ENCODE assay signal across 9 mouse cellular contexts in the genomic region with DNA sequence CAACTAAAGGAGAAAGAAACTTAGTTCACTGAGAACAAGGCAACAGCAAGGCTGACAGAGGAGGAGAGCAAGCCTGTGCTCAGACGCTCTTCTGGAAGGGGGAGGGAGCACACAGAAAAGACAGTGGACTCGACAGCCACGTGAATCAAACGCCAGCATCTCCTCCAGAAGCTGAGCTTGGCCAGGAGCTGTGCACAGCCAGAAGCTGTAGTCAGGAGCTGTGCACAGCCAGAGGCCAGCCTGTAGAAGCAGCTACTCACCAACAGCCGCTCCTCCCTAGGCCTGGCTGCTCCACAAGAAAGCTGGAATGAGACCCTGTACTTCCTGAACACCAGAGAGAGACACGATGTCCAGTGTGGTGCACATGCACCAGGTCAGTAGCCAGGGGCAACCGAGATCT. TPM values are rescaled to one million over a fixed set of nuclear protein-coding genes. Genes with fewer than 3 reads are reported as not detected.
A peak's percentile ranks its signal among the peaks of the same experiment; 100 is the strongest.
DNase-seq lines count a peak whose midpoint lies in the region; ATAC-seq and TF ChIP-seq lines count a peak whose summit lies in the region.
"Had no signal": no experiment of that assay in that cellular context is flagged by ENCODE, and none has a peak within 500 bp of the region (broad histone marks: within the 10 kb centered on the region; RNA-seq: fewer than 3 reads in every experiment).

No protein-coding gene starts in this region.

- 37% methylated on average over 7 of the region's 7 CpGs for WGBS in hindbrain, embryonic 13.5 days
- WGBS in hindbrain, embryonic 14.5 days: 41% methylated on average over 7 of the region's 7 CpGs
- WGBS in spleen, adult 2 months: 50% methylated on average over 7 of the region's 7 CpGs
- 25% methylated on average over 7 of the region's 7 CpGs for WGBS in intestine, embryonic 14.5 days
- 42% methylated on average over 7 of the region's 7 CpGs for WGBS in stomach, postnatal 0 days

- H3K4me3 ChIP-seq in hindbrain, embryonic 13.5 days: no peak overlapping the region
- no peak overlapping the region for H3K4me3 ChIP-seq in hindbrain, embryonic 14.5 days (replicated peaks; ENCODE audit: low read length)
- H3K4me3 ChIP-seq in spleen, adult 2 months (ENCODE audit: extremely low read depth, insufficient read depth, insufficient read length): no peak overlapping the region
- no peak overlapping the region for H3K4me3 ChIP-seq in intestine, embryonic 14.5 days (ENCODE audit: low read depth, low read length)
- no peak overlapping the region for H3K4me3 ChIP-seq in stomach, postnatal 0 days (ENCODE audit: low read depth, low read length)
- H3K4me3 ChIP-seq: embryonic facial prominence, embryonic 13.5 days had no signal

- TF ChIP-seq EP300 in stomach, postnatal 0 days (optimal IDR thresholded peaks at IDR 0.05): no peak

- no peak overlapping the region for H3K9ac ChIP-seq in hindbrain, embryonic 13.5 days
- no peak overlapping the region for H3K9ac ChIP-seq in hindbrain, embryonic 14.5 days
- H3K9ac ChIP-seq in intestine, embryonic 14.5 days (ENCODE audit: low read length): no peak overlapping the region
- H3K9ac ChIP-seq in stomach, postnatal 0 days (ENCODE audit: low read length): no peak overlapping the region
- H3K9ac ChIP-seq: embryonic facial prominence, embryonic 13.5 days had no signal

- H3K27ac ChIP-seq in hindbrain, embryonic 13.5 days: peak overlapping the region; percentile 58
- H3K27ac ChIP-seq in hindbrain, embryonic 14.5 days: no peak overlapping the region
- H3K27ac ChIP-seq in spleen, adult 2 months (ENCODE audit: insufficient read depth, low read length): peak overlapping the region; percentile 71
- peak overlapping the region; percentile 9; the same call in 1 of the 2 replicates for H3K27ac ChIP-seq in intestine, embryonic 14.5 days (ENCODE audit: low read depth)
- peak overlapping the region; percentile 61 for H3K27ac ChIP-seq in stomach, postnatal 0 days (replicated peaks)
- H3K27ac ChIP-seq: embryonic facial prominence, embryonic 13.5 days had no signal

- no peak for ATAC-seq in hindbrain, embryonic 13.5 days (ENCODE audit: low FRiP score)
- no peak for ATAC-seq in hindbrain, embryonic 14.5 days (ENCODE audit: low FRiP score)
- ATAC-seq in intestine, embryonic 14.5 days (replicated peaks; ENCODE audit: low FRiP score, low TSS enrichment, low read depth): no peak
- peak; percentile 28 for ATAC-seq in stomach, postnatal 0 days (ENCODE audit: low FRiP score, low TSS enrichment)

- no peak for DNase-seq in hindbrain, embryonic 14.5 days (ENCODE audit: low spot score)
- no peak for DNase-seq in spleen, adult 2 months (ENCODE audit: low read depth in 1 of 2, low spot score in 2 of 2)
- no peak for DNase-seq in spleen, postnatal 4 days (ENCODE audit: low spot score in 2 of 2)
- no peak for DNase-seq in intestine, embryonic 14.5 days (ENCODE audit: low spot score)
- no peak for DNase-seq in stomach, postnatal 0 days (ENCODE audit: low spot score)
- DNase-seq in cerebellum, postnatal 36 days: no peak
- DNase-seq in ovary, postnatal 10 days (ENCODE audit: low spot score): no peak

- H3K4me1 ChIP-seq in hindbrain, embryonic 13.5 days (replicated peaks): peaks cover 72% of the 10 kb centered on the region
- H3K4me1 ChIP-seq in hindbrain, embryonic 14.5 days (replicated peaks; ENCODE audit: control insufficient read depth, insufficient read depth, low read length): peaks cover 66% of the 10 kb centered on the region
- H3K4me1 ChIP-seq in spleen, adult 2 months (ENCODE audit: control insufficient read depth, insufficient read depth, insufficient read length): peaks cover 44% of the 10 kb centered on the region
- peaks cover 24% of the 10 kb centered on the region for H3K4me1 ChIP-seq in intestine, embryonic 14.5 days (replicated peaks; ENCODE audit: control insufficient read depth, insufficient read depth, low read length)
- H3K4me1 ChIP-seq in stomach, postnatal 0 days (replicated peaks; ENCODE audit: control insufficient read depth, insufficient read depth): no peaks in the 10 kb centered on the region; the same call in 1 of the 2 replicates

- 0 out of 2 replicates have a peak, but pooled peaks cover 3% of the 10 kb centered on the region for H3K27me3 ChIP-seq in hindbrain, embryonic 13.5 days
- no peaks in the 10 kb centered on the region for H3K27me3 ChIP-seq in hindbrain, embryonic 14.5 days (ENCODE audit: control insufficient read depth, insufficient read depth, low read length)
- H3K27me3 ChIP-seq in spleen, adult 2 months (ENCODE audit: control insufficient read depth, insufficient read depth, low read length): no peaks in the 10 kb centered on the region
- H3K27me3 ChIP-seq in intestine, embryonic 14.5 days (replicated peaks; ENCODE audit: control insufficient read depth, insufficient read depth, low read length): no peaks in the 10 kb centered on the region
- no peaks in the 10 kb centered on the region for H3K27me3 ChIP-seq in stomach, postnatal 0 days (ENCODE audit: control insufficient read depth, insufficient read depth, low read length)
- H3K27me3 ChIP-seq: embryonic facial prominence, embryonic 13.5 days had no signal

- H3K9me3 ChIP-seq in hindbrain, embryonic 13.5 days: no peaks in the 10 kb centered on the region
- H3K9me3 ChIP-seq in hindbrain, embryonic 14.5 days (ENCODE audit: control insufficient read depth, low read length): no peaks in the 10 kb centered on the region
- H3K9me3 ChIP-seq in intestine, embryonic 14.5 days (ENCODE audit: control insufficient read depth, low read length): no peaks in the 10 kb centered on the region
- H3K9me3 ChIP-seq in stomach, postnatal 0 days (ENCODE audit: control insufficient read depth, low read length): no peaks in the 10 kb centered on the region
- H3K9me3 ChIP-seq: embryonic facial prominence, embryonic 13.5 days had no signal

- H3K4me2 ChIP-seq in hindbrain, embryonic 13.5 days: no peak overlapping the region
- H3K4me2 ChIP-seq in hindbrain, embryonic 14.5 days (replicated peaks): no peak overlapping the region
- no peak overlapping the region for H3K4me2 ChIP-seq in intestine, embryonic 14.5 days (ENCODE audit: low read length)
- H3K4me2 ChIP-seq in stomach, postnatal 0 days (replicated peaks; ENCODE audit: low read depth): no peak overlapping the region
- H3K4me2 ChIP-seq: embryonic facial prominence, embryonic 13.5 days had no signal

- H3K36me3 ChIP-seq in hindbrain, embryonic 13.5 days: peaks cover 8% of the 10 kb centered on the region
- H3K36me3 ChIP-seq in hindbrain, embryonic 14.5 days (replicated peaks; ENCODE audit: control insufficient read depth, insufficient read depth): peaks cover 8% of the 10 kb centered on the region
- no peaks in the 10 kb centered on the region for H3K36me3 ChIP-seq in spleen, adult 2 months (ENCODE audit: control insufficient read depth, insufficient read depth, low read length)
- H3K36me3 ChIP-seq in intestine, embryonic 14.5 days (ENCODE audit: control insufficient read depth, insufficient read depth, low read length): peaks cover 2% of the 10 kb centered on the region; the same call in 1 of the 2 replicates
- H3K36me3 ChIP-seq in stomach, postnatal 0 days (ENCODE audit: control insufficient read depth, insufficient read depth, low read length): no peaks in the 10 kb centered on the region

- TF ChIP-seq CTCF in spleen, adult 2 months (IDR thresholded peaks at IDR 0.05; ENCODE audit: extremely low read depth, insufficient read depth, insufficient read length, insufficient replicate concordance): no peak
- TF ChIP-seq CTCF in stomach, postnatal 0 days (IDR thresholded peaks at IDR 0.05; ENCODE audit: low read depth): no peak

- TF ChIP-seq POLR2A in spleen, adult 2 months (IDR thresholded peaks at IDR 0.05; ENCODE audit: low read depth, low read length): no peak

RNA-seq across cellular contexts. Expression of gene Sipa1l2, which starts 37.4 kb away (rescaled TPM):
- polyA plus RNA-seq in hindbrain, embryonic 13.5 days (2015; fragmentation: Nextera tagmentation; extraction: Ambion mirVana): 24.7 and 26.5 TPM in 2 replicates
- polyA plus RNA-seq in hindbrain, embryonic 14.5 days (2014; fragmentation: Nextera tagmentation; extraction: Ambion mirVana): 19.3 and 22.1 TPM in 2 replicates
- polyA plus RNA-seq in spleen, adult 2 months (2012; rRNA removed): 9.7 and 12.1 TPM in 2 replicates
- polyA plus RNA-seq in intestine, embryonic 14.5 days (2014; fragmentation: Nextera tagmentation; extraction: Ambion mirVana): 6.9 and 7.2 TPM in 2 replicates
- polyA plus RNA-seq in stomach, postnatal 0 days (2015; fragmentation: Nextera tagmentation; extraction: Ambion mirVana): 3.1 and 3.6 TPM in 2 replicates
